Mouse (Mus musculus) stomach, postnatal 0 days (tissue): Measurements from ENCODE around the gene Nacc1. TPM values are rescaled to one million over a fixed set of nuclear protein-coding genes. Genes with fewer than 3 reads are reported as not detected.
A peak's percentile ranks its signal among the peaks of the same experiment; 100 is the strongest.

ENCODE experiments used
- ATAC-seq: fragments of 200-750 bp; cut with Nextera tagmentation; 2 replicates; pipeline ENCODE4 v1.8.0; 2017; ENCODE audit not compliant: low FRiP score, low TSS enrichment
- DNase-seq: peaks from one replicate; pipeline ENCODE4 v3.0.0-alpha.2; 2016; ENCODE audit warnings: low spot score
- H3K27ac ChIP-seq: fragments of 300-500 bp; sonication (generic); replicated peaks from 2 replicates; pipeline ENCODE4 v1.5.1; 2014; ENCODE audit warnings: mild to moderate bottlenecking, control low read depth
- H3K27me3 ChIP-seq: fragments of 300-500 bp; sonication (generic); 2 replicates; pipeline ENCODE4 v1.6.1; 2014; ENCODE audit warnings: low read length; ENCODE audit not compliant: control insufficient read depth, insufficient read depth
- H3K36me3 ChIP-seq: fragments of 300-500 bp; sonication (generic); 2 replicates; pipeline ENCODE4 v1.6.1; 2014; ENCODE audit warnings: low read length, mixed read lengths; ENCODE audit not compliant: control insufficient read depth, insufficient read depth
- H3K4me1 ChIP-seq: fragments of 300-500 bp; sonication (generic); replicated peaks from 2 replicates; pipeline ENCODE4 v1.6.1; 2014; ENCODE audit warnings: antibody characterized with exemption; ENCODE audit not compliant: control insufficient read depth, insufficient read depth
- H3K4me2 ChIP-seq: fragments of 300-500 bp; sonication (generic); replicated peaks from 2 replicates; pipeline ENCODE4 v1.6.1; 2014; ENCODE audit warnings: low read depth, mild to moderate bottlenecking, control low read depth, moderate library complexity
- H3K4me3 ChIP-seq: fragments of 300-500 bp; sonication (generic); 2 replicates; pipeline ENCODE4 v1.5.1; 2014; ENCODE audit warnings: low read depth, low read length, control low read depth
- H3K9ac ChIP-seq: fragments of 300-500 bp; sonication (generic); 2 replicates; pipeline ENCODE4 v1.6.1; 2014; ENCODE audit warnings: mild to moderate bottlenecking, low read length, control low read depth, mixed read lengths
- H3K9me3 ChIP-seq: fragments of 300-500 bp; sonication (generic); 2 replicates; pipeline ENCODE4 v1.6.1; 2016; ENCODE audit warnings: low read length; ENCODE audit not compliant: control insufficient read depth
- CTCF ChIP-seq: IDR thresholded peaks from 2 replicates; pipeline ENCODE4 v1.5.1; 2016; ENCODE audit warnings: antibody characterized with exemption, low read depth, mild to moderate bottlenecking, moderate library complexity
- EP300 ChIP-seq: optimal IDR thresholded peaks from 2 replicates; pipeline ENCODE3; 2016; ENCODE audit warnings: antibody characterized with exemption
- WGBS: fragments of 180-500 bp; shearing (Covaris S2); extraction: QIAGEN DNeasy Blood & Tissue Kit; methylation state at CpG from one replicate; pipeline ENCODE4 v1.1.7; 2014; 5-methylcytosine and 5-hydroxymethylcytosine counted together
- polyA plus RNA-seq: library from polyadenylated mRNA; unstranded; fragments of >200 nt; fragmentation: Nextera tagmentation; extraction: Ambion mirVana; gene quantifications from 2 replicates; pipeline ENCODE4 v1.2.1, GENCODE M21; 2015

Gene Nacc1
- polyA plus RNA-seq, 1 experiment from 2014 or later, result 6.8 TPM

DNA sequence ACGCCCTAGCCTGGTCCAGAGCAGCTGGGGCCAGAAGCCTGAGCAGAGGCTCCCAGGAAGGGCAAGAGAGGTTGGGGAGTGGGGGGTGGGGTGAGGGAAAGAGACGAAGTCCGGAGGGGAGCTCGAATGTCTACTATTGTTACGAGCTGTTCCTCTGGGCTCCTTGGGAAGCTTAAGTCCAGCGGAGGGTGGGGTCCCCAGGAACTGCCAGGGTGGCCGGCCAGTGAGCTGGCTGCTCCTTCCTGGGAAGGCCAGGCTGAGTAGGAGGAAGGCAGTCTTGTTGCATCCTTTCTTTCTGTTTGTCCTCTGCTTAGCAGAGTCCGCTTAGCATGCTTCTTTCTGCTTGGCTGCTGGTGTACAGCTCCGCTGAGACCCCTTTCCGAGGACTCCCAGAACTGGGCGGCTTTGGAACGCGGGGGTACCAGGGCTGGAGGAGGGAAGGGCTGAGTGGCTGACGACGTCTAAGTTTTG, 20.4 kb upstream of the Nacc1 start:
- no peaks in the 10 kb centered on the region for H3K9me3 ChIP-seq
- H3K9ac ChIP-seq, result no peak overlapping the region; the same call in 1 of the 2 replicates
- no peak for TF ChIP-seq CTCF
- H3K36me3 ChIP-seq, result peaks cover 5% of the 10 kb centered on the region; the same call in 1 of the 2 replicates
- H3K4me1 ChIP-seq, result peaks cover 5% of the 10 kb centered on the region; the same call in 1 of the 2 replicates
- no peak overlapping the region for H3K4me3 ChIP-seq
- peak overlapping the region; percentile 50 for H3K4me2 ChIP-seq
- ATAC-seq, result no peak; the same call in 1 of the 2 replicates
- peak overlapping the region; percentile 89 for H3K27ac ChIP-seq
- no peaks in the 10 kb centered on the region for H3K27me3 ChIP-seq
- 42% methylated on average over 14 of the region's 15 CpGs for WGBS
- DNase-seq, result no peak

DNA sequence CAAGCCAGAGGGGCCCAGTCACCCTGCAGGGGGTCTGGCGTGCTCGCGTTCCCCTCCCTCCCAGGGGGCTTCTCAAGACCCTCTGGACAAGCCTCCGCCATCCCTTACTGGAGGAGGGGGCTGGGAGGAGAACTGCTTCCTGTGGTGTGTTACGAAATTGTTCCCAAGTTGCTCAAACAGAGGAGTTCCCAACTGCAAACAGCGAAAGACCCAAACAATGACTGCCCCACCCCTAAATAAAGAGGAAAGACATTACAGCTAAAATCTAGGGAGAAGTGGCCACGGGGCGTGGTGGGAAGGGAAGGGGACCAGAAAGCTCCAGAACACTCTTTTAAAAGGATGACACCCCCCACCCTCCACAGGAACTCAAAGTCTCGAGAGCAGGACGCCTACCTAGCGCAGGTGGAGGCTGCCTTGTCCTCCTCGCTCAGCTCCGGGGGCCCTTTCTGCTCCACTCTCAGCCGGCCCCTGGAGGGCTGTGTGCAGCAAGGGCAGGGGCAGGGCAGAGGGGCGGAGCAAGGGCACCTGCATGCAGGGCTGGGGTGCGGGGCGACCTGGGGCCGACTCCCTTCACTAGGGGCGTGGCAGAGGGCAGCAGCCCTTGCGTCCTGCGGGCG, 19.7 kb upstream of the Nacc1 start:
- Histone ChIP-seq H3K4me1 (peaks cover 2% of the 10 kb centered on the region; the same call in 1 of the 2 replicates), H3K4me3 (peak overlapping the region; percentile 32), H3K27ac (peak overlapping the region; percentile 89), H3K36me3 (peaks cover 5% of the 10 kb centered on the region; the same call in 1 of the 2 replicates), H3K27me3 (no peaks in the 10 kb centered on the region), H3K4me2 (peak overlapping the region; percentile 50), H3K9ac (peak overlapping the region; percentile 57), H3K9me3 (no peaks in the 10 kb centered on the region)
- TF ChIP-seq EP300, result no peak
- TF ChIP-seq CTCF, result no peak
- ATAC-seq (peak; percentile 84), DNase-seq (peak; percentile 95)
- WGBS, result 30% methylated on average over 22 of the region's 22 CpGs

DNA sequence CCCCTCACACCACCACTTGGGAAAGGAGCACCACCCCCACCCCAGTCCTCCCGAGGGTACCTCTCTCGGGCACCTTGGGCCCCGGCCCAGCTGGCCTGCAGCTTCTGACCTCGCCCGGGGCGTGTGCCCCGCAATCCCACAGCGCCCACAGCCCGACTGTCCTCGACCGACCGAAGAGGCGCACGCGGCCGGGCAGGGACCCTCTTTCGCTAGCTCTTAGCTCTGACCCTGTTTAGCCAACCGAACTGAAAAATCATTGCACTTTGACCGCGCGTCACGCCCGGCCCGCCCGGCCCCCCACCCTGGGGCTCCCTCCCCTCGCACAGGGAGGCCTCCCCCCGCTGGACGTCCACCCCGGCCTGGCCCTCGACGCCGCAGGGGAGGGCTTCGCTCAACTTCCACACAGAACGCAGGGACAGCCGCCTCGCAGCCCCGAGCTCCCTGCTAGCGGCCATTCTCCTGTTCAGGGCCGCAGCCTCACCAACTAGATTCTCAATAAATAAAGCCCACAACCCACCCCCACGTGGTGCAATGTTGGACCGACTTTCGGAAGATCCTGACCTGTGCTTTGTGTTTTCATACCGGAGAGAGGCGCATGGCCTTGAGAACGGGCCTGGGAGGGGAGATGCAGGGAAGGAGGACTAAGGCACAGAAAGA, 19.1 kb upstream of the Nacc1 start:
- Histone ChIP-seq H3K27ac (peak overlapping the region; percentile 89), H3K4me1 (peaks cover 2% of the 10 kb centered on the region; the same call in 1 of the 2 replicates), H3K4me3 (peak overlapping the region; percentile 32), H3K4me2 (peak overlapping the region; percentile 50), H3K36me3 (peaks cover 5% of the 10 kb centered on the region; the same call in 1 of the 2 replicates), H3K27me3 (no peaks in the 10 kb centered on the region), H3K9me3 (no peaks in the 10 kb centered on the region), H3K9ac (peak overlapping the region; percentile 57)
- ATAC-seq (peak; percentile 30), DNase-seq (peak; percentile 79)
- WGBS, result 43% methylated on average over 42 of the region's 45 CpGs
- TF ChIP-seq EP300 (no peak), CTCF (no peak)

DNA sequence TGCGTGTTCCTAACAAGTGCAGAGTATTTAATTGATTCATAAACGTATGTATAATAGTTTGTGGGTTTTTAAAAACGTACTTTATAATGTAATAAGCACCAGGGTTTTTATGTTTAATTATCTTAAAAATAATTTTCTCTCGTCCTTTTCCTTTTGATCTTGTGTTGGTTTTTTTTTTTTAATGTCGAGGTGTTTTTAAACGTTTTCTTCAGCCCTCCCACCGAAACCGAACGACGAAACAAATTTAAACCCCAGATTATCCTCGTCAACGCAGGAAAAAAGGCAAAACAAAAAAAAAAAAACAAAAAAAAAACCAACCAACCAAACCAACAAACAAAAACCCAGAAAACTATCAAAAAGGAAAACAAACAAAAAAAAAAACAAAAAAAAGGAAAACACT, 18.3 kb upstream of the Nacc1 start:
- 50% methylated on average over 12 of the region's 12 CpGs for WGBS
- Histone ChIP-seq H3K36me3 (0 out of 2 replicates have a peak, but pooled peaks cover 2% of the 10 kb centered on the region), H3K27ac (no peak overlapping the region), H3K27me3 (no peaks in the 10 kb centered on the region), H3K4me1 (peaks cover 2% of the 10 kb centered on the region; the same call in 1 of the 2 replicates), H3K4me3 (peak overlapping the region; percentile 35), H3K9ac (peak overlapping the region; percentile 50; the same call in 1 of the 2 replicates), H3K9me3 (no peaks in the 10 kb centered on the region), H3K4me2 (peak overlapping the region; percentile 60)
- TF ChIP-seq CTCF, result no peak
- TF ChIP-seq EP300, result no peak
- no peak for ATAC-seq
- no peak for DNase-seq

DNA sequence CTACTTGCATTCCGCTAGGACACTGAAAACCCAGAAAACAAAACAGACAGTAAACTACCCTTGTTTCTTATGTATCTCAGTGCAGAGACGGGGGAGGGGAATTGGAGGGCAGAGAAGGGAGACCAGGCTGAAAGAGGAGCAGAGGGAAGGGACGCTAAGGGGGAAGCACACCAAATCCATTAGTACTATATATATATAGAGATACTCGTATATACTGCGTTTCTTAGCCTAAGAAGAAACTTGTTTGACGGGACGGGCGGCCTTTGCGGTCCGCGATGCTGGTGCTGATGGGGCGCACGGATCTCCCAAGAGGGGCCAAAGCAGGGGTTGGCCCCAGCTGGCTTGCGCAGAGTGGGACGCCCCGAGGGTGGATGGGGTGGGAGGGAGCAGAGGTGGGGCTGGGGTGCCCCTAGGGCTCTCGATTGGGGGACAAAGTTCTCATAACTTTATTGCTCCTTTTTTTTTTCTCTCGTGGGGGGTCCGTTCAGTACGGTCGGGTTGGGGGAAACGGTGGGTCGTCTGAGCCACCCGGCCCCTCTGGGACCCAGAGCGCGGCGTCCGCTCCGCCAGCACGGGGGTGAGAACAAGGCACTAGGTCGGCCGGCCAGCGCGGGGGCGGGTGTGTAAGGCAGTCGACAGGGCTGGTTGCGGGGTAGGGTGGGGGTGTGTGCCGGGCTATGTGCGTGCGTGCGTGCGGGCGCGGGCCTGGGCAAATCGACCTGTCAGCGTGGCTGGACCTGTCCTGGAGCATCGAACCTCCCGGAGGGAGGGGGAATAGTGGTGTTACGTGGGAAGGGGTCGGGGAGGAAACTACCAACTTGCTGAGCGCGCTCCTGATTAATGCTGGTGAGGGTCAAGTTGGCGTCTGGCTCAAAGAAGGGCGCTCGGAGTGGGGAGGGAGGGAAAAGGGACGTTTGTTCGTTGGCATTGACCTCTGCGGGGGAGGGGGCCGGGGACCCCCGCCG, 17.5 kb upstream of the Nacc1 start:
- ATAC-seq (no peak), DNase-seq (peak; percentile 60)
- Histone ChIP-seq H3K27ac (peak overlapping the region; percentile 45; the same call in 1 of the 2 replicates), H3K4me3 (peak overlapping the region; percentile 35), H3K36me3 (0 out of 2 replicates have a peak, but pooled peaks cover 2% of the 10 kb centered on the region), H3K4me1 (peaks cover 2% of the 10 kb centered on the region; the same call in 1 of the 2 replicates), H3K4me2 (peak overlapping the region; percentile 60), H3K27me3 (no peaks in the 10 kb centered on the region), H3K9me3 (no peaks in the 10 kb centered on the region), H3K9ac (peak overlapping the region; percentile 50)
- TF ChIP-seq CTCF (no peak), EP300 (no peak)
- 22% methylated on average over 51 of the region's 61 CpGs for WGBS
